Mouse (Mus musculus) lung, adult 2 months (tissue): ENCODE results near the gene Cutc. TPM values are rescaled to one million over a fixed set of nuclear protein-coding genes. Genes with fewer than 3 reads are reported as not detected.

Source experiments
- DNase-seq: peaks from one replicate; pipeline ENCODE4 v3.0.0; 2022
- H3K4me1 ChIP-seq: fragments of 200-500 bp; 2 replicates; pipeline ENCODE4 v1.6.1; 2011; ENCODE audit warnings: low read length; ENCODE audit not compliant: control insufficient read depth, insufficient read depth
- H3K4me3 ChIP-seq: fragments of 200-500 bp; replicated peaks from 2 replicates; pipeline ENCODE3; 2011; ENCODE audit warnings: low read depth, mild to moderate bottlenecking, control low read depth, low read length; ENCODE audit errors: extremely low read depth
- CTCF ChIP-seq: fragments of 200-500 bp; IDR thresholded peaks from 2 replicates; pipeline ENCODE4 v1.5.1; 2011; ENCODE audit warnings: mild to moderate bottlenecking, low read length, control low read depth; ENCODE audit not compliant: insufficient read depth
- POLR2A ChIP-seq: fragments of 200-500 bp; IDR thresholded peaks from 2 replicates; pipeline ENCODE4 v1.6.1; 2011; ENCODE audit warnings: low read depth, mild to moderate bottlenecking, control low read depth, low read length, borderline replicate concordance; ENCODE audit errors: extremely low read depth
- WGBS: fragments of 180-500 bp; shearing (Covaris S2); methylation state at CpG from one replicate; pipeline ENCODE4 v1.1.7; 2018; 5-methylcytosine and 5-hydroxymethylcytosine counted together
- polyA plus RNA-seq: library from polyadenylated mRNA; depleted of rRNA; stranded (reverse); fragments of >200 nt; gene quantifications from 2 replicates; pipeline ENCODE4 v1.2.3, GENCODE M21; 2012

The Cutc gene
- polyA plus RNA-seq, 1 experiment, result 4.8 TPM

DNA sequence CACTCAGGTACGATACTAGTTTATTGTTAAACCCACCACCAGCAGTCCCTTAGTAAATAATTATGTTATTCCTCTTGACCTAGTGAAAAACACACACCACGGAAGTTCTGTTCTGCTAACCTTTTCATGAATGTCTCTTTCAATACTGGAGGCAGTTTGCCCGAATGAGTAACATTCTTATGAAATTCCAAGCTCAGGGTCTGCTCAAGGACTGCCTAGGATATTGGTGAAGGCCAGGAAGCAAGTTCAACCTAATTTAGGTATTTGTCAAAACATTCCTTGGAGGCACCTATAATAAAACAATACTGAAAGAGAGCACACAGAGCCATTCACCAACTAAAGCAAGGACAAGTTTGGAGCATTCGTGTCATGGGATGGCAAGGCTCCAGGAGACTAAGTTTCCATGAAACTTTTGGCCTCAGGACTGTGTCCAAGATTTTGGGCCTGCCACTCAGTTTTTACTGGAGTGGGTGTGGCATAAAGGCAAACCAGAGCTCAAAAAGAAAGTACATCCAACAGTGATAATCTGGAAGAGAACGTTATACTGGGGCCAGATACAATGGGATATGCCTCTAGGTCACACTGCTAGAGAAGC lies 16.7 kb downstream of the Cutc start:
- no peak for DNase-seq
- H3K4me1 ChIP-seq, result no peaks in the 10 kb centered on the region
- H3K4me3 ChIP-seq, result no peak overlapping the region
- 79% methylated on average over 5 of the region's 5 CpGs for WGBS
- TF ChIP-seq CTCF (no peak), POLR2A (no peak)

DNA sequence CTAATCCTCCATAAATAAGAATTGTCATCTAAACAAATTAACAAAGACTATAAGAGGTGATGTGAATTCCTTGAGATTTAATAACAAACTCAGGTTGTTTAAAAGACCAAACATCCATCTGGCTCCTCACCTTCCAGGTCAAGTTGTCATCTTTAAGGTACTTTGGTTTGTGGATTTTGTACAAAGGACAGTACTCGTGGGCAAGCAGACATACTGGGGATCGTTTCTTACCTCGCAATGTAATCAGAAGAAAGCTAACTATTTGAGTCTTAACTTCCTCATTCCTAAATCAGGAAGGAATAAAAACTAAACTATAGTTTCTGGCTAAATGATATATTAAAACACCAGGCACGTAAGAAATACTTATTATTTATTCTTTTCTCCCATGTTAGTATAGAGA lies 17.8 kb downstream of the Cutc start:
- WGBS, result 68% methylated on average over 4 of the region's 4 CpGs
- H3K4me1 ChIP-seq, result no peaks in the 10 kb centered on the region
- TF ChIP-seq CTCF (no peak), POLR2A (no peak)

DNA sequence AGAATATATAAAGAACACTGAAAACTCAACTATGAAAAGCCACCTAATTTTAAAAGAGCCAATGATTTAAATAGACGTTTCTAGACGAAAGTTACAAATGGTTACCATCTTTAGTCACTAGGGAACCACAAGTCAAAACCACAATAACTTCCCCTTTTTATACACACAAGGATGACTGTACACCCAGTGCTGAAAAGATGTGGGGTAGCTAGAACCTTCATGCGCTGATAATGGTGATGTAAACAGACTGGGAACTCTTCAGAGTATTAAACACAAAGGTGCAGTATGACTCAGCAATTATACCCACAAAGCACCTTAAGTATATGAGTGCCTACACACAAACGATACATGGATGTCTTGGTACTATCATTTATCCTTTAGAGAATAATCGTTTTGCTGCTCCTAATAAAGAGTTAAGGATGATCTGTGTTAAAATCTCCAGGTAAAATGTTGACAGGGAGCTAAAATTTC lies 18.7 kb downstream of the Cutc start:
- no peaks in the 10 kb centered on the region for H3K4me1 ChIP-seq
- TF ChIP-seq CTCF (no peak), POLR2A (no peak)
- WGBS, result 79% methylated on average over 5 of the region's 5 CpGs
- H3K4me3 ChIP-seq, result no peak overlapping the region
- DNase-seq, result no peak

More for the DNA sequence above, 17.8 kb downstream of the Cutc start:
- no peak overlapping the region for H3K4me3 ChIP-seq
- no peak for DNase-seq

DNA sequence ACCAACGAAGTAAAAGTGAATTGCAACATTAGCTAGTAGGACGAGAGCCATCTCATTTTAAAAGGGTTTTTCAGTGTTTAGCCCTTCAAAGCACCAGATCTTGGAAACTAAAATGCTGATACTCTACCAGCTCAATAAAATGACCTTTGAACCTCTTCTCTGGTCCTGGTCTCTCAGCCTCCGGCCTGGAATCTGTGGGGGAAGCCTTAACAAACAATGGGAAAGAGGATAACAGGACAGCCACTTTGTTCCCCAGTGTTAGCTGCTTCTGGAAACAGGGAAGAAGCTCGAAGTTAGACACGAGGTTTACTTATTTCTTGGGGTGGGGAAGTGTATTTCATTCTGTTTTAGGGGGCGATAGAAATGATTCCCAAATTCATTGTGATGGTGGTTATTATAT lies 19.5 kb downstream of the Cutc start:
- no peak for DNase-seq
- Histone ChIP-seq H3K4me3 (no peak overlapping the region), H3K4me1 (no peaks in the 10 kb centered on the region)
- TF ChIP-seq POLR2A (no peak), CTCF (no peak)
- 71% methylated on average over 6 of the region's 6 CpGs for WGBS

DNA sequence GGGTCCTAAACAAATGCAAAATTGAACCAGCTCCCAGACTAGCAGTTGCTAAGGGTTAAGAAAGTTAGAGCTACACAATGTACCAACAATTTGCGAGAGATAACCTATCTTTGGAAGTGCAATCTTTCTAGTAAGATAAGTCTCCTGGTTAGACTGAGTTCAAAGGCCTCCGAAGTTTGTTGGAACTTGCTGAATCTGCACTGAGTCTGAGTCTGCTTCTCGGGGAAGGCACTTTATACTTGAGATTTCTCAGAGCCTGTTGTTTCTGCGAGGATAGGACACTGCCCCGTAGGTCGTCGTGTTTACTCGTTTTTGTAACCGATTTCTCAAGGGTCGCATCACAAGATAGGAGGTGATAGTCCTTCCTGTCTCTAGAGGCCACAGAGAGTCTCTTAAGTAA lies 22.6 kb downstream of the Cutc start:
- 52% methylated on average over 10 of the region's 10 CpGs for WGBS
- no peak for DNase-seq
- TF ChIP-seq CTCF (no peak), POLR2A (no peak)
- Histone ChIP-seq H3K4me3 (no peak overlapping the region), H3K4me1 (no peaks in the 10 kb centered on the region)

DNA sequence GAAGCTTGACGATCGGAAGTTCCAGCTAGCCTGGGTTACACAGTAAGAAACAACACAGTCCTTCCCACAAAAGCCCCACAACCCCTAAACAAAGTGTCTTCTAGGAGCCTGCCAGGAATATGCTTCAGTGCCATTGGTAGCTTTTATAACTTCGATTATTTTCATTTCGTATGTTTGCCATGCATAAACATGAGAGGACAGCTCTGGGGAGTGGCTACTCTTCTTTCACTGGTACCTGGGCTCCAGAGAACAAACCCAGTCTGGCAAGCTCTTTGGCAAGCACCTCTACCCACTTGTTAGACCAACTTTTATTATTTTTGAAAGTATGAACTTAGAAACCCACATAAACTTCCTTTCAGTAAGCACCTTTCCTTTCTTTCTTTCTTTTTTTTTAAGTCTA lies 23.8 kb downstream of the Cutc start:
- TF ChIP-seq CTCF, result no peak
- no peak overlapping the region for H3K4me3 ChIP-seq
- 70% methylated on average over 4 of the region's 4 CpGs for WGBS
- DNase-seq, result no peak
- H3K4me1 ChIP-seq, result no peaks in the 10 kb centered on the region

DNA sequence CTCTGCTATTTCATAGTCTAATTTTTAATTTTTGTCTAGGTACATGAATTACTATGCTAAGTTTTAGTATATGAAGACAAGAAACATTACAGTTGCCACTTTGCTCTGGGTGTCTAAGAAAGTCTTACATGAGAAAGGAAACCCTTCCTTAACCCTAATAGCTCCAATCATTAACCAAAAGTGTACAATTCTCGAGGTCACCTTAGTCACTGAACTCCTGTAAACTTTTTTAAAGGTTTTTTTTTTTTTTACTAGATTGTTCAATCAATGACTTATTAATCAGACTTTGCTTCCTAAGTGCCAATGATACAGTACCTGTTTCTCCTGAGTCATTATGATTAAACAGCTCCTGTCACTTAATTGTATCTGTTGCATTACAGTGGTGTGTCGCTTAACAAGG lies 24.5 kb downstream of the Cutc start:
- Histone ChIP-seq H3K4me3 (no peak overlapping the region), H3K4me1 (no peaks in the 10 kb centered on the region)
- 66% methylated on average over 2 of the region's 2 CpGs for WGBS
- TF ChIP-seq CTCF (no peak), POLR2A (no peak)
- DNase-seq, result no peak

DNA sequence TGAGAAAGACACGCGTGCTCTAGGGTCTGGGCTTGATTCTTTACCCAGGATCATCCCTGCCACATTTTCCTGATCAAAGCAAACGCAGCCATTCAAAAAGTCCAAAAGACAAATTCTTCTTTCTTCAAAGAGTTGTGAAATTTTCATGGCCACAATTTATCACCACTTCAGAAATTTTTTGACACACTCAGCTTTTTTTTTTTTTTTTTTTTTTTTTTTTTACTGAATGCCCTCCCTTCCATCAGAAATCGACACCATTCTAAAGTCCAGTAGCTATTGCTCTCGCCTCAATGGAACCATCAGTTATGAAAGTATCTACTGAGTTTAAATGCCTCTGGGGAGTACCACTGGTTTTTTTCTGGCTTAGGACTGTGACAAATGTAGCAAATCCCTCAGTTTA lies 27.6 kb downstream of the Cutc start:
- Histone ChIP-seq H3K4me3 (no peak overlapping the region), H3K4me1 (no peaks in the 10 kb centered on the region)
- no peak for DNase-seq
- TF ChIP-seq POLR2A (no peak), CTCF (no peak)
- 59% methylated on average over 5 of the region's 5 CpGs for WGBS

DNA sequence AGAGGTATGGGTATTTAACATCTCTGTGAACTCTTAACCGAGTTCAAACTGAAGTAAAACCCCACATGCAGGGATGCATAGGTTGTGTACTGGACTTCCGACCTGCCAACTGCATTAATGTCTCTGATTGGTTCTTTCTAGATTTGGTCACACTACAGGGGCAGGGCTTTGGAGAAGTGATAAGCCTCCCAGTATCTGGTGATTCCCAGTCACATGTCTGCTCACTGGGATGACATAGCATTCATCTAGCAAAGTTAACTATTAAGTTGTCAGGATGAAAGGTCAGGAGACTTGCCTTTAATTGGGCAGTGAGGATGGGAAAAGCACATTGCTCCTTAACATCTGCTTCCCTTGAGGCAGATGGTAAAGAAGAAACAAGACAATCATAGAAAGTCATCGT lies 29.2 kb downstream of the Cutc start, which contains the start of gene Abcc2:
Gene Abcc2, plus strand, starts transcription at position 213 of the 400 bp plus-strand sequence.
- TF ChIP-seq CTCF (no peak), POLR2A (no peak)
- DNase-seq, result no peak
- WGBS, result 83% methylated on average over 3 of the region's 3 CpGs
- Histone ChIP-seq H3K4me3 (no peak within 1 kb of the TSS), H3K4me1 (no peaks in the 10 kb centered on the region)

DNA sequence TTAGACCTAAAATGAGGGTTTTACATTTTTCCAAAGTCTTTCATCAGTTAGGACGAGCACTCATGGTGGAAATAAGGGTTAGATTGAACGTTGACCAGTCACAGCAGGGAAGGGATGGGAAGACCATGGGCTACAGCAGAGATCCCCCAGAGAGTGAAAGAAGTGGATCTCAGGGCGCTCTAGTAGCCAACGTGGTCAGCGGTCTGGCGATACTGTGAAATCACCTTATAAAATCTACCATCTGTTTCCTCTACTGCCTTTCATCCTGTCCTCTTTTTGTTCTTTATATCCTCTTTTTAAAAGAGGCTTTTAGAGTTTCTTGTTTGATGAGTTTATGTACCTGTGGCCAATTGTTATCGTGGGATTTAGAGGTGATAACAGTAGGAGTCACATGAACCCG lies 32.0 kb downstream of the Cutc start:
- 68% methylated on average over 8 of the region's 8 CpGs for WGBS
- TF ChIP-seq CTCF, result no peak
- TF ChIP-seq POLR2A, result no peak
- DNase-seq, result no peak
- no peak overlapping the region for H3K4me3 ChIP-seq
- no peaks in the 10 kb centered on the region for H3K4me1 ChIP-seq

DNA sequence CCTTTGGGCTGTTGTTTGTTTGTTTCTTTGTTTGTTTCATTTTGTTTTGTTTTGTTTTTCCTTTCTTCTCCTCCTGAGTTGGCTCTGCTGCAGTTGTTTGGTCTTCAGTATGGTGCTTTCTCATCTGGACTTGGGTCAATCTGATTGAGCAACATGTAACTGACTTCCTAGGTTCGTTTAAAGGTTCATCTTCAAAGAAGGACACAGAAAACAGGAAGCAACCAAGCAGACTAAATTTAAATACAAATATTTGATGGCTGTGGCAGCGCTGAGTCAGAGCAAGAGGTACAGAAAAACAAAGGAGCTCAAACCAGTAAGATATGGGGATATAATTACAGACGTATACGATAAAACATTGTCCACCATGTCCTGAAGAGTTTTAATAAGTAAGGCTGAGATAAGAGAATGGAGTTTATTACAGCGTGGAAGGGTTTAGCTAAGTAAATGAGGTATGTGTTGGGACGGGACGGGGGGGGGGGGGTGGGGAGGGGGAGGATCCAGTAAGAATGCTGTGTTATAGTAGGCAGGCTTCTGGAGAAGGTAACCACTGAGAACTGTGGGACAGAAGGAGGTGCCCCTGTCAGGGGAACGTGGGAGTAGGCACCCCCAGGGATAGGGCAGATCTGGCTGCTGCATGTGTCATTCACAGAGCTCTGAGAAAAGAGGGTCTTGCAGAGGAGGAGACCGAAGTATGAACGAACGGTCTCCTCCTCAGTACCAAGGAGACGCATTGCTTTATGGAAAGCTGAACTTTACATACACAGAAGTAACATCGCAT lies 33.6 kb downstream of the Cutc start:
- Histone ChIP-seq H3K4me3 (no peak overlapping the region), H3K4me1 (no peaks in the 10 kb centered on the region)
- no peak for TF ChIP-seq CTCF
- no peak for TF ChIP-seq POLR2A
- WGBS, result 63% methylated on average over 13 of the region's 13 CpGs
- DNase-seq, result no peak
